12 mouse cellular contexts compared by ENCODE assay signal in genomic region chr9:101270020-101270419, GRCm38 (mm10).
"Had no signal": no experiment of that assay in that cellular context is flagged by ENCODE, and none has a peak within 500 bp of the region (broad histone marks: within the 10 kb centered on the region; RNA-seq: fewer than 3 reads in every experiment).

No protein-coding gene starts in this region.

- H3K4me3 ChIP-seq: limb, embryonic 15.5 days; liver, embryonic 12.5 days; lung, embryonic 15.5 days; midbrain, embryonic 12.5 days; stomach, embryonic 15.5 days had no signal

- ATAC-seq: intestine, embryonic 16.5 days; liver, embryonic 12.5 days; midbrain, embryonic 16.5 days had no signal

- H3K4me1 ChIP-seq: liver, embryonic 12.5 days; lung, embryonic 15.5 days; stomach, embryonic 15.5 days had no signal

- H3K36me3 ChIP-seq: limb, embryonic 15.5 days; liver, embryonic 12.5 days; lung, embryonic 15.5 days; midbrain, embryonic 12.5 days; stomach, embryonic 15.5 days had no signal

- H3K27ac ChIP-seq: limb, embryonic 15.5 days; liver, embryonic 12.5 days; lung, embryonic 15.5 days; midbrain, embryonic 12.5 days; stomach, embryonic 15.5 days had no signal

- DNase-seq: kidney, postnatal 25 days; layer of hippocampus, adult 9-11 months; left cerebral cortex, postnatal 4 days; right cerebral cortex, postnatal 14 days; thymus, postnatal 36 days had no signal

- H3K27me3 ChIP-seq: limb, embryonic 15.5 days; liver, embryonic 12.5 days; lung, embryonic 15.5 days; midbrain, embryonic 12.5 days; stomach, embryonic 15.5 days had no signal

- H3K9ac ChIP-seq: limb, embryonic 15.5 days; liver, embryonic 12.5 days; lung, embryonic 15.5 days; midbrain, embryonic 12.5 days; stomach, embryonic 15.5 days had no signal

- H3K4me2 ChIP-seq: limb, embryonic 15.5 days; liver, embryonic 12.5 days; lung, embryonic 15.5 days; midbrain, embryonic 12.5 days; stomach, embryonic 15.5 days had no signal

- H3K9me3 ChIP-seq: limb, embryonic 15.5 days; liver, embryonic 12.5 days; lung, embryonic 15.5 days; midbrain, embryonic 12.5 days; stomach, embryonic 15.5 days had no signal
